Mouse (Mus musculus) kidney, adult 2 months (tissue): ENCODE results near the gene Apobec3.

Source experiments
- CTCF ChIP-seq: fragments of 200-500 bp; conservative IDR thresholded peaks from 2 replicates; pipeline ENCODE4 v1.5.1; 2011; ENCODE audit warnings: low read depth, mild to moderate bottlenecking, control low read depth, low read length, moderate library complexity, mixed read lengths; ENCODE audit not compliant: insufficient read depth, insufficient read length
- POLR2A ChIP-seq: fragments of 200-500 bp; IDR thresholded peaks from one replicate; pipeline ENCODE4 v1.6.1; 2011; ENCODE audit warnings: low read depth, low read length, control low read depth

DNA sequence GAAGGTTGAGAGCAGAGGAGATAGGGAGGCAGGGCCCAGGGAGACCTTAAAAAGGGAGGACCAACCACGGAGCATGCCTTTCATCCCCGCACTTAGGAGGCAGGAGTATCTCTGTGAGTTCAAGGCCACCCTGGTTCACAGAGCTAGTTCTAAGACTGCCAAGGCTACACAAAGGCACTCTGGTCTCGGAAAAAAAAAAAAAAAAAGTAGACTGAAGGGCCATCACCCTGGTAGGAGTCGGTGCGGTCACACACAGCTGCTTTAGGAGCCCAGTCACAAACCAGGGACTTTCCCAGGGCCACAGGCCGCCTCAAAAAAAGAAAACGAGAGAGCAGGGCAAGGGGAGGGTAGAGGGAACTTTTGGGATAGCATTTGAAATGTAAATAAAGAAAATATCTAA is 9.3 kb downstream of the Apobec3 start:
- TF ChIP-seq CTCF (no peak), POLR2A (no peak)
